Mouse (Mus musculus) testis, adult 2 months (tissue): ENCODE results near the gene Ypel5.

Source experiments
- CTCF ChIP-seq: fragments of 200-500 bp; IDR thresholded peaks from 2 replicates; pipeline ENCODE4 v1.5.1; 2012; ENCODE audit warnings: low read depth, mild to moderate bottlenecking, inconsistent platforms, low read length, moderate library complexity; ENCODE audit not compliant: control insufficient read depth, insufficient read depth, insufficient replicate concordance
- POLR2A ChIP-seq: fragments of 200-500 bp; IDR thresholded peaks from 2 replicates; pipeline ENCODE4 v1.6.1; 2012; ENCODE audit warnings: low read depth, mild to moderate bottlenecking, inconsistent platforms, low read length, moderate library complexity; ENCODE audit not compliant: control insufficient read depth

DNA sequence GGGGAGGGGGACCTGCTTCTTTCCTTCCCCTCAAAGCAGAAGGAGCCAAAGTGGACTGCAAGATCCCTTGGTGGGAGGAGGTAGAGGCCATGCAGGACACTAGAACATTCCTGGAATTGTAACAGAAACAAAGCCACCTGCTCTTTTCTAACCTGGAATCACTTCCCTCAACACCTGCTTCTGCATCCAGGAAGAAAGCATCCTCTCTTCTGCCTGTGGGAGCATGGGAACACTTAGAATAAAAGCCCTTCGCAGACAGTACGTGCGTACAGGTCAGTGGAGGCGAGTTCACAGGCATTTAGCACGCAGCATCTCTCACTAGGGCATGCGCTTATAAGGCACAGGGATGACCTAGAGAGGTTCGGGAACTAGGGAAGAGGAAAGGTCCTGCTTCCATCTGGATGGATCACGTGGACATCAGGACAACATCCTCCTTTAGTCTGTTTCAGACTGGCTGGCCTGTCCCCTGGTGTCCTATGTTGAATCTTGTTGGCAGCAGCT lies 54.2 kb downstream of the Ypel5 start:
- TF ChIP-seq CTCF: no peak
- no peak for TF ChIP-seq POLR2A
